Mouse (Mus musculus): ENCODE measurements around the gene Men1. TPM values are rescaled to one million over a fixed set of nuclear protein-coding genes. Genes with fewer than 3 reads are reported as not detected.

Men1 gene
- polyA plus RNA-seq, 1 experiment from 2014 or later = 19.5 TPM

- ATAC-seq (ENCODE audit: low read depth) = no peak
These were observed 5.2 kb downstream of the Men1 start for GRCm38 (mm10) chr19:6339890-6340504.

GRCm38 (mm10) chr19:6340524-6341452, 6.0 kb downstream of the Men1 start, which contains the start of gene Map4k2:
Map4k2 (plus strand) TSS chr19:6341135.
- ATAC-seq (ENCODE audit: low read depth) = peak; percentile 93
- Histone ChIP-seq H3K4me3 (ENCODE audit: low read depth, low read length) (peak within 1 kb of the TSS; percentile 83), H3K36me3 (ENCODE audit: control insufficient read depth, insufficient read depth) (peaks cover 13% of the 10 kb centered on the region), H3K27me3 (ENCODE audit: control insufficient read depth, insufficient read depth, low read depth, low read length) (no peaks in the 10 kb centered on the region), H3K4me2 (ENCODE audit: low read depth, low read length) (peak within 1 kb of the TSS; percentile 100), H3K9me3 (replicated peaks; ENCODE audit: control insufficient read depth, low read length) (no peaks in the 10 kb centered on the region), H3K27ac (ENCODE audit: low read length) (peak within 1 kb of the TSS; percentile 76), H3K4me1 (ENCODE audit: control insufficient read depth, low read depth, low read length) (peaks cover 48% of the 10 kb centered on the region), H3K9ac (ENCODE audit: low read depth, low read length) (peak within 1 kb of the TSS; percentile 87)
- WGBS (ENCODE audit: insufficient replicate concordance) = 2% methylated on average over 59 of the region's 72 CpGs

More at GRCm38 (mm10) chr19:6339890-6340504, 5.2 kb downstream of the Men1 start:
- peaks cover 10% of the 10 kb centered on the region for H3K36me3 ChIP-seq (ENCODE audit: control insufficient read depth, insufficient read depth)
- H3K4me3 ChIP-seq (ENCODE audit: low read depth, low read length) = peak overlapping the region; percentile 83
- H3K4me2 ChIP-seq (ENCODE audit: low read depth, low read length) = peak overlapping the region; percentile 100
- H3K27me3 ChIP-seq (ENCODE audit: control insufficient read depth, insufficient read depth, low read depth, low read length) = no peaks in the 10 kb centered on the region
- peak overlapping the region; percentile 76 for H3K27ac ChIP-seq (ENCODE audit: low read length)
- H3K9me3 ChIP-seq (replicated peaks; ENCODE audit: control insufficient read depth, low read length) = no peaks in the 10 kb centered on the region
- peaks cover 52% of the 10 kb centered on the region for H3K4me1 ChIP-seq (ENCODE audit: control insufficient read depth, low read depth, low read length)
- H3K9ac ChIP-seq (ENCODE audit: low read depth, low read length) = peak overlapping the region; percentile 46
- WGBS (ENCODE audit: insufficient replicate concordance) = 33% methylated on average over 15 of the region's 15 CpGs

- Histone ChIP-seq H3K27me3 (ENCODE audit: control insufficient read depth, insufficient read depth, low read depth, low read length) (no peaks in the 10 kb centered on the region), H3K4me1 (ENCODE audit: control insufficient read depth, low read depth, low read length) (peaks cover 40% of the 10 kb centered on the region), H3K27ac (ENCODE audit: low read length) (peak overlapping the region; percentile 56), H3K4me2 (ENCODE audit: low read depth, low read length) (peak overlapping the region; percentile 100), H3K4me3 (ENCODE audit: low read depth, low read length) (peak overlapping the region; percentile 83), H3K9ac (ENCODE audit: low read depth, low read length) (peak overlapping the region; percentile 87), H3K9me3 (replicated peaks; ENCODE audit: control insufficient read depth, low read length) (no peaks in the 10 kb centered on the region), H3K36me3 (ENCODE audit: control insufficient read depth, insufficient read depth) (peaks cover 19% of the 10 kb centered on the region)
- 4% methylated on average over 23 of the region's 23 CpGs for WGBS (ENCODE audit: insufficient replicate concordance)
- ATAC-seq (ENCODE audit: low read depth) = no peak; the same call in 1 of the 2 replicates
These were observed 6.8 kb downstream of the Men1 start for GRCm38 (mm10) chr19:6341453-6342077.

- no peak for ATAC-seq (ENCODE audit: low read depth)
- peak overlapping the region; percentile 87; the same call in 1 of the 2 replicates for H3K9ac ChIP-seq (ENCODE audit: low read depth, low read length)
- H3K27ac ChIP-seq (ENCODE audit: low read length) = peak overlapping the region; percentile 36
- H3K9me3 ChIP-seq (replicated peaks; ENCODE audit: control insufficient read depth, low read length) = no peaks in the 10 kb centered on the region
- peaks cover 19% of the 10 kb centered on the region for H3K36me3 ChIP-seq (ENCODE audit: control insufficient read depth, insufficient read depth)
- peak overlapping the region; percentile 83 for H3K4me3 ChIP-seq (ENCODE audit: low read depth, low read length)
- H3K4me1 ChIP-seq (ENCODE audit: control insufficient read depth, low read depth, low read length) = peaks cover 36% of the 10 kb centered on the region
- H3K27me3 ChIP-seq (ENCODE audit: control insufficient read depth, insufficient read depth, low read depth, low read length) = no peaks in the 10 kb centered on the region
- peak overlapping the region; percentile 100 for H3K4me2 ChIP-seq (ENCODE audit: low read depth, low read length)
- 52% methylated on average over 5 of the region's 5 CpGs for WGBS (ENCODE audit: insufficient replicate concordance)
These were observed 7.6 kb downstream of the Men1 start for GRCm38 (mm10) chr19:6342276-6342933.

- no peak for ATAC-seq (ENCODE audit: low read depth)
- peaks cover 16% of the 10 kb centered on the region for H3K36me3 ChIP-seq (ENCODE audit: control insufficient read depth, insufficient read depth)
- H3K4me2 ChIP-seq (ENCODE audit: low read depth, low read length) = no peak overlapping the region
- peaks cover 36% of the 10 kb centered on the region for H3K4me1 ChIP-seq (ENCODE audit: control insufficient read depth, low read depth, low read length)
- WGBS (ENCODE audit: insufficient replicate concordance) = 52% methylated on average over 19 of the region's 19 CpGs
- no peak overlapping the region for H3K9ac ChIP-seq (ENCODE audit: low read depth, low read length)
- H3K27ac ChIP-seq (ENCODE audit: low read length) = no peak overlapping the region
- no peaks in the 10 kb centered on the region for H3K27me3 ChIP-seq (ENCODE audit: control insufficient read depth, insufficient read depth, low read depth, low read length)
- no peak overlapping the region for H3K4me3 ChIP-seq (ENCODE audit: low read depth, low read length)
- no peaks in the 10 kb centered on the region for H3K9me3 ChIP-seq (replicated peaks; ENCODE audit: control insufficient read depth, low read length)
These were observed 8.5 kb downstream of the Men1 start for GRCm38 (mm10) chr19:6343066-6343925.

- 82% methylated on average over 5 of the region's 5 CpGs for WGBS (ENCODE audit: insufficient replicate concordance)
- peaks cover 42% of the 10 kb centered on the region for H3K4me1 ChIP-seq (ENCODE audit: control insufficient read depth, low read depth, low read length)
- H3K36me3 ChIP-seq (ENCODE audit: control insufficient read depth, insufficient read depth) = peaks cover 13% of the 10 kb centered on the region
These were observed 9.2 kb downstream of the Men1 start for GRCm38 (mm10) chr19:6343996-6344395.

GRCm38 (mm10) chr19:6346023-6346422, 11.2 kb downstream of the Men1 start:
- H3K4me2 ChIP-seq (ENCODE audit: low read depth, low read length) = no peak overlapping the region
- H3K27ac ChIP-seq (ENCODE audit: low read length) = no peak overlapping the region
- no peak for ATAC-seq (ENCODE audit: low read depth)
- no peak overlapping the region for H3K9ac ChIP-seq (ENCODE audit: low read depth, low read length)
- H3K4me1 ChIP-seq (ENCODE audit: control insufficient read depth, low read depth, low read length) = peaks cover 35% of the 10 kb centered on the region
- no peaks in the 10 kb centered on the region for H3K9me3 ChIP-seq (replicated peaks; ENCODE audit: control insufficient read depth, low read length)
- H3K27me3 ChIP-seq (ENCODE audit: control insufficient read depth, insufficient read depth, low read depth, low read length) = no peaks in the 10 kb centered on the region
- peaks cover 9% of the 10 kb centered on the region for H3K36me3 ChIP-seq (ENCODE audit: control insufficient read depth, insufficient read depth)
- 77% methylated on average over 5 of the region's 5 CpGs for WGBS (ENCODE audit: insufficient replicate concordance)
- no peak overlapping the region for H3K4me3 ChIP-seq (ENCODE audit: low read depth, low read length)

More at GRCm38 (mm10) chr19:6343996-6344395, 9.2 kb downstream of the Men1 start:
- Histone ChIP-seq H3K9me3 (replicated peaks; ENCODE audit: control insufficient read depth, low read length) (no peaks in the 10 kb centered on the region), H3K4me2 (ENCODE audit: low read depth, low read length) (no peak overlapping the region), H3K9ac (ENCODE audit: low read depth, low read length) (no peak overlapping the region), H3K27ac (ENCODE audit: low read length) (no peak overlapping the region), H3K27me3 (ENCODE audit: control insufficient read depth, insufficient read depth, low read depth, low read length) (no peaks in the 10 kb centered on the region), H3K4me3 (ENCODE audit: low read depth, low read length) (no peak overlapping the region)
- no peak for ATAC-seq (ENCODE audit: low read depth)

GRCm38 (mm10) chr19:6346661-6347060, 11.9 kb downstream of the Men1 start:
- no peak overlapping the region for H3K27ac ChIP-seq (ENCODE audit: low read length)
- no peak overlapping the region for H3K4me2 ChIP-seq (ENCODE audit: low read depth, low read length)
- WGBS (ENCODE audit: insufficient replicate concordance) = 68% methylated on average over 10 of the region's 10 CpGs
- no peak for ATAC-seq (ENCODE audit: low read depth)
- H3K36me3 ChIP-seq (ENCODE audit: control insufficient read depth, insufficient read depth) = peaks cover 9% of the 10 kb centered on the region
- peaks cover 30% of the 10 kb centered on the region for H3K4me1 ChIP-seq (ENCODE audit: control insufficient read depth, low read depth, low read length)
- H3K27me3 ChIP-seq (ENCODE audit: control insufficient read depth, insufficient read depth, low read depth, low read length) = no peaks in the 10 kb centered on the region
- no peaks in the 10 kb centered on the region for H3K9me3 ChIP-seq (replicated peaks; ENCODE audit: control insufficient read depth, low read length)
- no peak overlapping the region for H3K4me3 ChIP-seq (ENCODE audit: low read depth, low read length)
- H3K9ac ChIP-seq (ENCODE audit: low read depth, low read length) = no peak overlapping the region

Measured in liver, embryonic 16.5 days (tissue).